Mouse (Mus musculus) megakaryocyte progenitor cell, adult 5-6 weeks (primary cell): ENCODE data around the gene Trim61. TPM values are rescaled to one million over a fixed set of nuclear protein-coding genes. Genes with fewer than 3 reads are reported as not detected.

Experiments
- ATAC-seq: replicated peaks from 2 replicates; pipeline ENCODE4 v1.8.0; 2016; ENCODE audit warnings: mild to moderate bottlenecking, moderate TSS enrichment, inconsistent platforms; ENCODE audit not compliant: poor library complexity
- total RNA-seq, 2 experiments: library from RNA; stranded (forward) in 1 of 2; stranded (reverse) in 1 of 2; fragments of 157-497, 149-512 nt in 1 of 2; fragments of 200-1000 nt in 1 of 2; gene quantifications; 2 replicates each; pipeline versions ENCODE4 v1.2.3 to v1.2.4; 2015 to 2017

The Trim61 gene
- total RNA-seq, 2 experiments from 2014 or later = not detected

DNA sequence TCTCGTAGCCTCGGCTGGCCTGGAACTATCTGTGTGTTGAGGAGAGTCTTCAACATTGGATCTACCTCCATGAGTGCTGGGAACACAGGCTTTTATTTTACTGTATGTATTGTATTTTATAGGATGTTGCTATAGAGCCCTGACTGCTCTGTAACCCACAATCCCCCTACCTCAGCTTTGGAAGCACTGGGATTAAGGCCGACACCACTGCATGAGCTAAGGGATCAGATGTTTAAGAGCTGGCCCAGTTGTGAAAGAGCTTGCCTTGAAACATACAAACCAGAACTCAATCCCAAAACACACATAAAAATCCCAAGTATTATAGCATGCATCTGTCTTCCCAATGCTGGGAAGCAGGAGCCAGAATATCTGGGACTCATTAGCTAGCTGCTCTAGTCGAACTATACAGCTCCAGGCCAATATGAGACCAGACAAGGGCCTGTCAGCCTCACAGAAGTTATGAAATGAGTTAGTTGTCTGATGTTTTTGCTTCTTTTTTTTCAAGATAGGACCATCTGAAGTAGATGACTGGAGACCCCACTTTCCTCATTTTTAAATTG, 19.4 kb downstream of the Trim61 start:
- ATAC-seq = no peak

DNA sequence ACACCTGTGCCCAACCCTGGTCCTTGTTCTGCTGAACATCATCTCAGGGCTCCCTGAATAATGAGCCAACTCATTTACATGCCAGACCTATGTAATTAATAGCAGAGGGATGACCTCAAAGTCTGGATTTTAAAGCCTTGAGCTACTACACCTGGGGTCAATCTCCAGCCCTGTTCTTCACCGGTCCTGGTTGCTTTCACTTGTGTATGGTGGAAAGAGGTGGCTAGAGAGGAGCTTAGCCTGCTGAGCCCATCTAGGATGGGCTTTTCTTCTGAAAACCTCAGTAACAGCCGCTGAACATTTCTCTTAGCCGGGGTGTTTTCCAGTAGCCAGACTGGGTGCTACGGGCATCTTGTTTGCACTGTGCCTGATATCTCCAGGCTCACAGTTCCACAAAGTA, 30.6 kb downstream of the Trim61 start, which contains the start of gene Trim75:
Gene Trim75, minus strand, starts transcription at position 101 of the 400 bp plus-strand sequence.
- ATAC-seq = no peak

DNA sequence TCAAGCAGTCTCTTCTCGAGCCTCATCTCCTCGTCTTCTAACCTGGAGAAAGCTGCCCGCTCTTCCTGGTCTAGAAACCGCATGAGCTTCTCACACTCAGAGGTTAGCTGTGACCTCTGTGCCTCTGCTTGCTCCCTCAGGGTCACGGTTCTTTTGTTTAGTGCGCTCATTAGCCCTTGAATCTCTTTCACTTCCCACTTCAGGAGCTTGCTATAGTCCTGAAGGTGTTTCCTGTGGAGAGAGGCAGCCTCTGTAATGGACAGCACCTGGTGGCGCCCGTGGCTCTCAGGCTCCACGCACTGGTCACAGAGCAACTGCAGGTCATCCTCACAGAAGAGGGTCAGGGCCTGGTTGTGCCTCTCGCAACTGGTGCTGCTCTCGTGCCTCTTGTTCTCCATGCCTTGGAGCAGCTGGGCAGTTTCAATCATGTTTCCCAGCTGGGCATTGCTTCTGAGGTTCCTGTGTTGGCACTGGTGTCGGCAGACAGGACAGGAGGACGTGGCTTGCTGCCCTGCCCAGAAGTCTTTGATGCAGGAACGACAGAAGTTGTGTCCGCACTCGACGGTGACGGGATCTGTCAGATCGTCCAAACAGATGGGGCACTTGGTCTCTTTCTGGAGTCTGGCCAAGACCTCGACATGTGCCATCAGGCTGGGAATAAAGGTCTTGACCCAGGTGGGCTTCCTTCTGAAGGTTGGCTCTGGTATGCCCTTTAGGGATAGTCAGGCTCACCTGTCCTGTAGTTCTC, 35.0 kb downstream of the Trim61 start:
- no peak for ATAC-seq

Other genes with a start within 250 kb of the Trim61 start
- 10.3 and 13.7 TPM in 2 replicates for gene Klhl2, start 168.5 kb downstream of the Trim61 start, total RNA-seq (2015)
- gene Klhl2, start 168.5 kb downstream of the Trim61 start, total RNA-seq (2017) = 13.5 and 13.9 TPM in 2 replicates
- gene Tmem192, start 71.3 kb downstream of the Trim61 start, total RNA-seq (2015) = 30.9 and 32.4 TPM in 2 replicates
- gene Tmem192, start 71.3 kb downstream of the Trim61 start, total RNA-seq (2017) = 17.6 and 20.7 TPM in 2 replicates
- gene Trim75, start 30.7 kb downstream of the Trim61 start, total RNA-seq (2015) = not detected in 2 replicates
- gene Trim75, start 30.7 kb downstream of the Trim61 start, total RNA-seq (2017) = not detected in 2 replicates
- not detected in 2 replicates for gene Trim60, start 61 bp upstream of the Trim61 start, total RNA-seq (2015)
- gene Trim60, start 61 bp upstream of the Trim61 start, total RNA-seq (2017) = not detected in 2 replicates
- gene Apela, start 18.8 kb upstream of the Trim61 start, total RNA-seq (2015) = not detected in 2 replicates
- gene Apela, start 18.8 kb upstream of the Trim61 start, total RNA-seq (2017) = not detected in 2 replicates
- not detected in 2 replicates for gene Gm10663, start 56.5 kb upstream of the Trim61 start, total RNA-seq (2015)
- gene Gm10663, start 56.5 kb upstream of the Trim61 start, total RNA-seq (2017) = not detected in 2 replicates
- not detected in 2 replicates for gene BC030870, start 111.0 kb upstream of the Trim61 start, total RNA-seq (2015)
- gene BC030870, start 111.0 kb upstream of the Trim61 start, total RNA-seq (2017) = not detected in 2 replicates